30 mouse cellular contexts compared by ENCODE assay signal in genomic region chr15:93558421-93558820, GRCm38 (mm10). TPM values are rescaled to one million over a fixed set of nuclear protein-coding genes. Genes with fewer than 3 reads are reported as not detected.
DNase-seq lines count a peak whose midpoint lies in the region; ATAC-seq and TF ChIP-seq lines count a peak whose summit lies in the region.
"Had no signal": no experiment of that assay in that cellular context is flagged by ENCODE, and none has a peak within 500 bp of the region (broad histone marks: within the 10 kb centered on the region; RNA-seq: fewer than 3 reads in every experiment).

No protein-coding gene starts in this region.

- H3K36me3 ChIP-seq in hindbrain, postnatal 0 days (ENCODE audit: insufficient read depth, low read length), result no peaks in the 10 kb centered on the region
- H3K36me3 ChIP-seq in hindbrain, embryonic 13.5 days, result no peaks in the 10 kb centered on the region
- H3K36me3 ChIP-seq in lung, postnatal 0 days (ENCODE audit: insufficient read depth, low read length), result no peaks in the 10 kb centered on the region
- H3K36me3 ChIP-seq: hindbrain, embryonic 15.5 days; lung, embryonic 15.5 days; midbrain, embryonic 13.5 days; neural tube, embryonic 15.5 days had no signal

- TF ChIP-seq CTCF in hindbrain, postnatal 0 days (IDR thresholded peaks at IDR 0.05; ENCODE audit: low read depth), result no peak
- TF ChIP-seq CTCF in lung, postnatal 0 days (IDR thresholded peaks at IDR 0.05), result no peak

- no peak overlapping the region for H3K4me3 ChIP-seq in hindbrain, postnatal 0 days (ENCODE audit: low read length)
- H3K4me3 ChIP-seq in hindbrain, embryonic 13.5 days, result no peak overlapping the region
- no peak overlapping the region for H3K4me3 ChIP-seq in lung, postnatal 0 days (ENCODE audit: low read depth, low read length)
- H3K4me3 ChIP-seq: embryonic facial prominence, embryonic 13.5 days; heart, embryonic 13.5 days; hindbrain, embryonic 15.5 days; limb, embryonic 13.5 days; lung, embryonic 15.5 days; midbrain, embryonic 13.5 days; neural tube, embryonic 15.5 days; stomach, embryonic 15.5 days had no signal

- H3K4me2 ChIP-seq in hindbrain, postnatal 0 days (ENCODE audit: low read depth, low read length), result no peak overlapping the region
- H3K4me2 ChIP-seq in hindbrain, embryonic 13.5 days, result no peak overlapping the region
- no peak overlapping the region for H3K4me2 ChIP-seq in lung, postnatal 0 days (replicated peaks; ENCODE audit: low read depth, low read length)
- H3K4me2 ChIP-seq: embryonic facial prominence, embryonic 13.5 days; heart, embryonic 13.5 days; hindbrain, embryonic 15.5 days; limb, embryonic 13.5 days; liver, embryonic 11.5 days; lung, embryonic 15.5 days; midbrain, embryonic 13.5 days; neural tube, embryonic 15.5 days; stomach, embryonic 15.5 days had no signal

- ATAC-seq in hindbrain, postnatal 0 days, result 0 out of 2 replicates have a peak, but pooled peaks have one; percentile 58
- ATAC-seq in hindbrain, embryonic 13.5 days (ENCODE audit: low FRiP score), result no peak
- no peak for ATAC-seq in lung, postnatal 0 days
- ATAC-seq: midbrain, embryonic 13.5 days had no signal

- H3K4me1 ChIP-seq in hindbrain, postnatal 0 days (ENCODE audit: insufficient read depth, low read length), result no peaks in the 10 kb centered on the region
- no peaks in the 10 kb centered on the region for H3K4me1 ChIP-seq in hindbrain, embryonic 13.5 days (replicated peaks)
- no peaks in the 10 kb centered on the region; the same call in 1 of the 2 replicates for H3K4me1 ChIP-seq in lung, postnatal 0 days (ENCODE audit: insufficient read depth, low read depth, low read length)
- H3K4me1 ChIP-seq: lung, embryonic 15.5 days; midbrain, embryonic 13.5 days; stomach, embryonic 15.5 days had no signal

- H3K27me3 ChIP-seq in hindbrain, postnatal 0 days (ENCODE audit: insufficient read depth, low read length), result no peaks in the 10 kb centered on the region
- H3K27me3 ChIP-seq in hindbrain, embryonic 13.5 days, result no peaks in the 10 kb centered on the region
- no peaks in the 10 kb centered on the region for H3K27me3 ChIP-seq in lung, postnatal 0 days (replicated peaks; ENCODE audit: insufficient read depth, low read length)
- H3K27me3 ChIP-seq: embryonic facial prominence, embryonic 13.5 days; heart, embryonic 13.5 days; hindbrain, embryonic 15.5 days; limb, embryonic 13.5 days; lung, embryonic 15.5 days; midbrain, embryonic 13.5 days; neural tube, embryonic 15.5 days; stomach, embryonic 15.5 days had no signal

- no peak overlapping the region for H3K9ac ChIP-seq in hindbrain, postnatal 0 days (replicated peaks; ENCODE audit: low read length)
- H3K9ac ChIP-seq in hindbrain, embryonic 13.5 days, result no peak overlapping the region
- H3K9ac ChIP-seq in lung, postnatal 0 days (replicated peaks; ENCODE audit: low read depth), result no peak overlapping the region
- H3K9ac ChIP-seq: embryonic facial prominence, embryonic 13.5 days; heart, embryonic 13.5 days; hindbrain, embryonic 15.5 days; limb, embryonic 13.5 days; lung, embryonic 15.5 days; midbrain, embryonic 13.5 days; neural tube, embryonic 15.5 days; stomach, embryonic 15.5 days had no signal

- WGBS in hindbrain, postnatal 0 days, result 49% methylated on average over 12 of the region's 12 CpGs
- WGBS in hindbrain, embryonic 13.5 days, result 87% methylated on average over 12 of the region's 12 CpGs
- 90% methylated on average over 12 of the region's 12 CpGs for WGBS in lung, postnatal 0 days

- no peaks in the 10 kb centered on the region for H3K9me3 ChIP-seq in hindbrain, postnatal 0 days (ENCODE audit: low read length)
- no peaks in the 10 kb centered on the region for H3K9me3 ChIP-seq in hindbrain, embryonic 13.5 days
- no peaks in the 10 kb centered on the region for H3K9me3 ChIP-seq in lung, postnatal 0 days (ENCODE audit: low read length)
- H3K9me3 ChIP-seq: embryonic facial prominence, embryonic 13.5 days; heart, embryonic 13.5 days; hindbrain, embryonic 15.5 days; limb, embryonic 13.5 days; lung, embryonic 15.5 days; midbrain, embryonic 13.5 days; neural tube, embryonic 15.5 days; stomach, embryonic 15.5 days had no signal

- DNase-seq in hindbrain, postnatal 0 days (ENCODE audit: low spot score), result peak; percentile 51
- peak; percentile 58 for DNase-seq in cerebellum, adult 11 months
- peak; percentile 57 for DNase-seq in cerebellum, adult 8-10 months
- peak; percentile 75 to 83 for DNase-seq in cerebellum, postnatal 25 days
- no peak for DNase-seq in lung, postnatal 0 days (ENCODE audit: low spot score)
- no peak for DNase-seq in natural killer cell, adult 2 months (ENCODE audit: low spot score in 2 of 2)
- no peak for DNase-seq in kidney, postnatal 36 days
- DNase-seq: adrenal gland, postnatal 25 days; B cell, adult 2 months; embryo, embryonic 11 days; gastrocnemius, postnatal 10 days; heart, postnatal 10 days; kidney, adult 2 months; layer of hippocampus, adult 9-11 months; lung, postnatal 36 days; retina, postnatal 1 day; right cerebral cortex, postnatal 14 days; thymus, postnatal 14 days had no signal

- no peak overlapping the region for H3K27ac ChIP-seq in hindbrain, postnatal 0 days
- H3K27ac ChIP-seq in hindbrain, embryonic 13.5 days, result no peak overlapping the region
- no peak overlapping the region for H3K27ac ChIP-seq in lung, postnatal 0 days (ENCODE audit: low read length)
- H3K27ac ChIP-seq: embryonic facial prominence, embryonic 13.5 days; heart, embryonic 13.5 days; hindbrain, embryonic 15.5 days; kidney, postnatal 0 days; limb, embryonic 13.5 days; lung, embryonic 15.5 days; midbrain, embryonic 13.5 days; neural tube, embryonic 15.5 days; stomach, embryonic 15.5 days had no signal

- TF ChIP-seq EP300 in lung, postnatal 0 days (IDR thresholded peaks at IDR 0.05), result no peak

RNA-seq across cellular contexts. Expression of gene Prickle1, which starts 37.3 kb away (rescaled TPM):
- 14.5 and 17.1 TPM in 2 replicates for total RNA-seq in hindbrain, postnatal 0 days (2014; rRNA removed)
- 16.0 and 16.2 TPM in 2 replicates for polyA plus RNA-seq in hindbrain, postnatal 0 days (2015; fragmentation: Nextera tagmentation; extraction: Ambion mirVana)
- 14.9 and 15.9 TPM in 2 replicates for polyA plus RNA-seq in hindbrain, embryonic 13.5 days (2015; fragmentation: Nextera tagmentation; extraction: Ambion mirVana)
- 26.1 and 26.8 TPM in 2 replicates for polyA plus RNA-seq in lung, postnatal 0 days (2015; fragmentation: Nextera tagmentation; extraction: Ambion mirVana)
- total RNA-seq: monocyte, adult 5-6 weeks had no signal

Comparison
In these comparisons a context has a peak if more than half of its experiments do, and no peak if none do; other contexts are left out.
1. DNase-seq: peak in hindbrain, postnatal 0 days (single experiment), cerebellum, adult 11 months (single experiment), cerebellum, adult 8-10 months (single experiment) and cerebellum, postnatal 25 days (2 of 2); none in lung, postnatal 0 days (single experiment), natural killer cell, adult 2 months (0 of 2) and kidney, postnatal 36 days (0 of 2).